Mouse (Mus musculus) MEL (cell line): ENCODE results near the gene Rhox2h.
"Not testable (repeated sequence)": the region's sequence is repeated elsewhere in the genome, so short reads cannot be mapped to it uniquely, and the experiment has no call there.

ENCODE experiments used
- CTCF ChIP-seq, 3 experiments: IDR thresholded peaks in 2 of 3; conservative IDR thresholded peaks in 1 of 3; 2 replicates each; pipeline ENCODE4 v1.5.1; 2011 to 2012; ENCODE audit warnings: low read length in 3 of 3, low read depth in 2 of 3, mild to moderate bottlenecking in 2 of 3, improper control_type of control experiment in 1 of 3, inconsistent platforms in 1 of 3, mixed read lengths in 1 of 3, moderate library complexity in 1 of 3; ENCODE audit not compliant: control insufficient read depth in 1 of 3, insufficient read depth in 1 of 3, poor library complexity in 1 of 3, severe bottlenecking in 1 of 3
- E2F4 ChIP-seq: IDR thresholded peaks from 2 replicates; pipeline ENCODE4 v1.6.1; 2011; ENCODE audit warnings: low read depth, low read length, improper control_type of control experiment, borderline replicate concordance
- EP300 ChIP-seq, 2 experiments: IDR thresholded peaks; 2 replicates each; pipeline ENCODE4 v1.6.1; 2011; ENCODE audit warnings: improper control_type of control experiment in 2 of 2, low read length in 2 of 2, low read depth in 1 of 2, mild to moderate bottlenecking in 1 of 2
- GABPA ChIP-seq: IDR thresholded peaks from 2 replicates; pipeline ENCODE4 v1.6.1; 2012; ENCODE audit warnings: low read depth, mild to moderate bottlenecking, inconsistent platforms, low read length, improper control_type of control experiment, moderate library complexity
- GATA1 ChIP-seq: IDR thresholded peaks from 2 replicates; pipeline ENCODE4 v1.6.1; 2011; ENCODE audit warnings: low read depth, low read length, improper control_type of control experiment
- KAT2A ChIP-seq: conservative IDR thresholded peaks from 2 replicates; pipeline ENCODE4 v1.6.1; 2012; ENCODE audit warnings: low read depth, low read length, improper control_type of control experiment, inconsistent platforms
- MYB ChIP-seq: IDR thresholded peaks from 2 replicates; pipeline ENCODE4 v1.6.1; 2011; ENCODE audit warnings: mild to moderate bottlenecking, low read depth, low read length, improper control_type of control experiment
- NELFE ChIP-seq: IDR thresholded peaks from 2 replicates; pipeline ENCODE4 v1.6.1; 2011; ENCODE audit warnings: low read depth, low read length, improper control_type of control experiment
- POLR2AphosphoS5 ChIP-seq: IDR thresholded peaks from 2 replicates; pipeline ENCODE4 v1.6.1; 2012; ENCODE audit warnings: low read depth, borderline replicate concordance, mild to moderate bottlenecking, inconsistent platforms, low read length, moderate library complexity, mixed read lengths
- SMC3 ChIP-seq: IDR thresholded peaks from 2 replicates; pipeline ENCODE4 v1.6.1; 2011; ENCODE audit warnings: low read depth, low read length, improper control_type of control experiment
- USF1 ChIP-seq: IDR thresholded peaks from 2 replicates; pipeline ENCODE4 v1.6.1; 2014; ENCODE audit warnings: low read depth, mild to moderate bottlenecking, inconsistent platforms, low read length, improper control_type of control experiment, moderate library complexity
- ZNF384 ChIP-seq: IDR thresholded peaks from 2 replicates; pipeline ENCODE4 v1.6.1; 2012; ENCODE audit warnings: low read depth, mild to moderate bottlenecking, inconsistent platforms, low read length, improper control_type of control experiment

- TF ChIP-seq GABPA; CTCF (IDR thresholded peaks at IDR 0.05 in 2 of 3, conservative IDR thresholded peaks at IDR 0.05 in 1 of 3; ENCODE audit: control insufficient read depth in 1 of 3, insufficient read depth in 1 of 3, low read depth in 2 of 3, low read length in 3 of 3, poor library complexity in 1 of 3, severe bottlenecking in 1 of 3); GATA1; SMC3; POLR2AphosphoS5; EP300 (IDR thresholded peaks at IDR 0.05; ENCODE audit: low read depth in 1 of 2, low read length in 2 of 2); KAT2A; E2F4; ZNF384; NELFE; MYB; USF1: not testable (repeated sequence)
Measured at GRCm38 (mm10) chrX:37651227-37651626, 21.9 kb downstream of the Rhox2h start, which contains the start of gene Rhox4g.
